In genomic region chr8:49905099-49905498, GRCm38 (mm10) we compare ENCODE assay signal across 28 mouse cellular contexts.
"Had no signal": no experiment of that assay in that cellular context is flagged by ENCODE, and none has a peak within 500 bp of the region (broad histone marks: within the 10 kb centered on the region; RNA-seq: fewer than 3 reads in every experiment).

No protein-coding gene starts in this region.

- H3K27me3 ChIP-seq: embryonic facial prominence, embryonic 12.5 days; embryonic facial prominence, embryonic 13.5 days; embryonic facial prominence, embryonic 15.5 days; forebrain, embryonic 12.5 days; forebrain, embryonic 13.5 days; forebrain, embryonic 15.5 days had no signal

- H3K27ac ChIP-seq: embryonic facial prominence, embryonic 12.5 days; embryonic facial prominence, embryonic 13.5 days; embryonic facial prominence, embryonic 15.5 days; forebrain, embryonic 10.5 days; forebrain, embryonic 12.5 days; forebrain, embryonic 13.5 days; forebrain, embryonic 15.5 days; gastrocnemius, adult 2 months; heart, adult 2 months had no signal

- H3K9me3 ChIP-seq: embryonic facial prominence, embryonic 12.5 days; embryonic facial prominence, embryonic 13.5 days; embryonic facial prominence, embryonic 15.5 days; forebrain, embryonic 10.5 days; forebrain, embryonic 12.5 days; forebrain, embryonic 13.5 days; forebrain, embryonic 15.5 days had no signal

- H3K36me3 ChIP-seq: embryonic facial prominence, embryonic 12.5 days; embryonic facial prominence, embryonic 13.5 days; embryonic facial prominence, embryonic 15.5 days; forebrain, embryonic 10.5 days; forebrain, embryonic 12.5 days; forebrain, embryonic 15.5 days had no signal

- DNase-seq: cerebellum, adult 2 months; cerebellum, adult 8-10 months; cerebellum, adult 9-10 months; cerebellum, adult 9-11 months; cerebellum, postnatal 10 days; cerebellum, postnatal 14 days; cerebellum, postnatal 25 days; cerebellum, postnatal 36 days; embryo, embryonic 11 days; forebrain, postnatal 0 days; gastrocnemius, adult 2 months; gastrocnemius, postnatal 10 days; gastrocnemius, postnatal 14 days; gastrocnemius, postnatal 25 days; gastrocnemius, postnatal 36 days; heart, adult 11 months; heart, adult 18-20 months; heart, adult 2 months had no signal

- H3K4me2 ChIP-seq: embryonic facial prominence, embryonic 12.5 days; embryonic facial prominence, embryonic 13.5 days; embryonic facial prominence, embryonic 15.5 days; forebrain, embryonic 12.5 days; forebrain, embryonic 13.5 days; forebrain, embryonic 15.5 days had no signal

- H3K4me3 ChIP-seq: embryonic facial prominence, embryonic 12.5 days; embryonic facial prominence, embryonic 13.5 days; embryonic facial prominence, embryonic 15.5 days; erythroblast, embryonic 14.5 days; forebrain, embryonic 10.5 days; forebrain, embryonic 12.5 days; forebrain, embryonic 13.5 days; forebrain, embryonic 15.5 days; gastrocnemius, adult 2 months; heart, adult 2 months had no signal

- ATAC-seq: forebrain, embryonic 13.5 days; forebrain, embryonic 14.5 days; forebrain, embryonic 15.5 days; forebrain, embryonic 16.5 days; forebrain, postnatal 0 days had no signal

- H3K9ac ChIP-seq: embryonic facial prominence, embryonic 12.5 days; embryonic facial prominence, embryonic 13.5 days; embryonic facial prominence, embryonic 15.5 days; forebrain, embryonic 12.5 days; forebrain, embryonic 13.5 days; forebrain, embryonic 15.5 days; forebrain, postnatal 0 days had no signal

- H3K4me1 ChIP-seq: embryonic facial prominence, embryonic 15.5 days; forebrain, embryonic 15.5 days had no signal
